Mouse (Mus musculus): Measurements from ENCODE around the gene Sergef. TPM values are rescaled to one million over a fixed set of nuclear protein-coding genes. Genes with fewer than 3 reads are reported as not detected.
"Not testable (repeated sequence)": the region's sequence is repeated elsewhere in the genome, so short reads cannot be mapped to it uniquely, and the experiment has no call there.

Sergef gene
- polyA plus RNA-seq, 1 experiment from 2014 or later: 10.7 TPM

DNA sequence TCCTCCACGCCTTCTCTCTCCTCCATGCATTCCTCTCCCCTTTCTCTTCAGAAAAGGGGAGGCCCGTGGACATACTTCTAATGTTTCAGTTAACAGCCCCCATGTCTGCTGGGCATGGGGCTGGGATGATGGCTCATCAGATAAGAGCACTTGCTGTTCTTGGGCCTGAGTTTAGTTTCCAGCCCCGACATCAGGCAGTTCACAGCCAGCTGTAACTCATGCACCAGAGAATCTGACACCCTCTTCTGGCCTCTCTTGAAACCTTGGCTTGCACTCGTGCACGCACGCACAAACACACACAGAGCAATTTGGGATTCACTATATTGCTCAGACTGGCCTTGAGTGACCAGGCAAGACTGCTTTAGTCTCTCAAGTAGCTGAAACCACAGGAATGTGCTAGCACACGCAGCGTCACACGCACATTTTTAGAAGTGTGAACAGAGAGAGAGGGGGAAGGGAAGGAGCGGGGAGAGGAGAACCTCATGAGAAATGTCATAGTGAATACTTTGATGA is 32.6 kb upstream of the Sergef start, which contains the start of gene Tph1:
Gene Tph1, minus strand, starts transcription at position 378 of the 513 bp plus-strand sequence.
- Histone ChIP-seq H3K36me3 (ENCODE audit: control insufficient read depth, insufficient read depth, low read length) (no peaks in the 10 kb centered on the region), H3K4me3 (ENCODE audit: control insufficient read depth in 1 of 2, insufficient read depth in 1 of 2, low read depth in 1 of 2, low read length in 2 of 2) (no peak within 1 kb of the TSS), H3K4me2 (ENCODE audit: low read length) (no peak within 1 kb of the TSS), H3K9ac (ENCODE audit: low read length) (no peak within 1 kb of the TSS), H3K4me1 (ENCODE audit: control insufficient read depth in 2 of 2, insufficient read depth in 2 of 2, low read length in 2 of 2) (peaks cover 0 to 5% of the 10 kb centered on the region in 2 experiments; a peak in 2 of 4 replicates), H3K27ac (replicated peaks in 1 of 2; ENCODE audit: control insufficient read depth in 1 of 2, insufficient read depth in 1 of 2, low read depth in 2 of 2, low read length in 2 of 2) (no peak within 1 kb of the TSS), H3K27me3 (ENCODE audit: control insufficient read depth, insufficient read depth, low read length) (peaks cover 18% of the 10 kb centered on the region), H3K9me3 (ENCODE audit: control insufficient read depth, low read length) (no peaks in the 10 kb centered on the region)
- 41% methylated on average over 10 of the region's 10 CpGs for whole genome bisulfite sequencing
- ATAC-seq (ENCODE audit: insufficient number of reproducible peaks, insufficient read depth, low FRiP score, low read depth): no peak

DNA sequence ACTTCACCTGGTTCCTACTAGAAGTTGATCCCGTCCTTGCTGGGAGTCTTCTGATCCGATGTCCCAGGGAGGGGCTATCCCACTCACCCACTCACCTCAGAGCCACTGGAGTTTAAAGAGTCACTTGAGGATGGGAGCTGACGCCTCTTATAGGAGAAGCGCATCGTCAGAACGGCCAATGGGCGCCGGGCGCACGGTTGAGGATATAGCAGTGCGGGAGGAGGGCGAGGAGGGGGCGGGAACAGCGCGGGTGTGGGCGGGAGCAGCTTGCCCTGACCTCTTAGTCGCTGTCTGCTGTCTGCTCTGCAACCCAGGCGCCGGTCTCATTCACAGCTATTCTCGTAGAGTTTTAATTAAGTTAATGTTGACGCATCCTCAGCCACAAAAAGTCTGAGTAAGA is 27.6 kb upstream of the Sergef start:
- H3K4me2 ChIP-seq (ENCODE audit: low read length): peak overlapping the region; percentile 44
- H3K27me3 ChIP-seq (ENCODE audit: control insufficient read depth, insufficient read depth, low read length): peaks cover 37% of the 10 kb centered on the region
- H3K27ac ChIP-seq (replicated peaks in 1 of 2; ENCODE audit: control insufficient read depth in 1 of 2, insufficient read depth in 1 of 2, low read depth in 2 of 2, low read length in 2 of 2): no peak overlapping the region
- H3K9ac ChIP-seq (ENCODE audit: low read length): no peak overlapping the region
- 2% methylated on average over 20 of the region's 21 CpGs for WGBS
- H3K9me3 ChIP-seq (ENCODE audit: control insufficient read depth, low read length): no peaks in the 10 kb centered on the region
- no peak for ATAC-seq (ENCODE audit: insufficient number of reproducible peaks, insufficient read depth, low FRiP score, low read depth)
- no peaks in the 10 kb centered on the region for H3K36me3 ChIP-seq (ENCODE audit: control insufficient read depth, insufficient read depth, low read length)
- peaks cover 0 to 6% of the 10 kb centered on the region in 2 experiments; a peak in 2 of 4 replicates for H3K4me1 ChIP-seq (ENCODE audit: control insufficient read depth in 2 of 2, insufficient read depth in 2 of 2, low read length in 2 of 2)
- no peak overlapping the region for H3K4me3 ChIP-seq (ENCODE audit: control insufficient read depth in 1 of 2, insufficient read depth in 1 of 2, low read depth in 1 of 2, low read length in 2 of 2)

DNA sequence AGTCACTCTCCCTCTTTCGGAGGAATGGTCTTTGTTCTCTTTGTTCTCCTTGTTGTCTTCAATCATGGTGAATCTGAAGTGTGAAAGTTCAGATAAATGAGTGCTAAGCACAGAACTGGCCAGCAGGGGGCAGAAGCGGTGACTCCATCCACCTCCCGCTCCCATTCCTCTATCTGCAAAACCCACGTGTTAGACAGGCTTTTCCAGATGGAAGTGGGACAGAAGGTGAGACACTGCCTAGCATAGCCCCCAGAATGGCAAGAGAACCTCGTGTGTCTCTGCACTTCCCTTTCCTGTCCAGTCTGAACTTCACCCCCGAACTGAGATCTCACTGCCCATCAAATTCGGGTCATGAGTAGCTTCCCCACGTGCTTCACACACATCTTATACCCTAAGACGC is 25.6 kb upstream of the Sergef start:
- no peak overlapping the region for H3K27ac ChIP-seq (replicated peaks in 1 of 2; ENCODE audit: control insufficient read depth in 1 of 2, insufficient read depth in 1 of 2, low read depth in 2 of 2, low read length in 2 of 2)
- ATAC-seq (ENCODE audit: insufficient number of reproducible peaks, insufficient read depth, low FRiP score, low read depth): no peak
- no peak overlapping the region for H3K4me3 ChIP-seq (ENCODE audit: control insufficient read depth in 1 of 2, insufficient read depth in 1 of 2, low read depth in 1 of 2, low read length in 2 of 2)
- peaks cover 0 to 6% of the 10 kb centered on the region in 2 experiments; a peak in 2 of 4 replicates for H3K4me1 ChIP-seq (ENCODE audit: control insufficient read depth in 2 of 2, insufficient read depth in 2 of 2, low read length in 2 of 2)
- no peaks in the 10 kb centered on the region for H3K36me3 ChIP-seq (ENCODE audit: control insufficient read depth, insufficient read depth, low read length)
- peaks cover 37% of the 10 kb centered on the region for H3K27me3 ChIP-seq (ENCODE audit: control insufficient read depth, insufficient read depth, low read length)
- 37% methylated on average over 9 of the region's 9 CpGs for WGBS
- H3K9ac ChIP-seq (ENCODE audit: low read length): no peak overlapping the region
- H3K4me2 ChIP-seq (ENCODE audit: low read length): no peak overlapping the region
- no peaks in the 10 kb centered on the region for H3K9me3 ChIP-seq (ENCODE audit: control insufficient read depth, low read length)

DNA sequence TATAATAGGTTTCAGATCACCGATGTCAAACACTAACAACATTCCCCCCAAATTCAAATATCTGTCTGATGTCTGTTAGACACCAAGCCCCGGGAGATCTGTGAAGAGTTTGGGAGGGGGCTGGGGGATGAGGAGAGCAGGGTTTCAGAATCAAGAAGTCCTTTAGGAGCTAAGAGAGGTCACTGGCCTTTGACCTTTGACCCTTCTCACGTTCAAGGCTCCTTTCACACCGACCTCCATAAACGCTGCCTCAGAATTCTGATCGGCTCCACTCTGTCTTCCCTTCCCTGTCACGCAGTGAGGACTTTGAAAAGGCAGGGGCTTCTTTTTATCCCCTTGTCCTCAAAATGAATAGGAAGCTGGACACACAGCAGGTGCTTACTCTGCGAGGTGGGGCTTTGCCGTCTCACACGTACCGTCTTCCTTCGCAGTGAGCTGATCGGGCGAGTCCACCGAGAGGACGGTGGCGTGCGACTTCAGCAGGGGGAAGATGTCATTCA is 22.0 kb upstream of the Sergef start:
- 61% methylated on average over 18 of the region's 18 CpGs for WGBS
- Histone ChIP-seq H3K4me1 (ENCODE audit: control insufficient read depth in 2 of 2, insufficient read depth in 2 of 2, low read length in 2 of 2) (no peaks in the 10 kb centered on the region), H3K4me2 (ENCODE audit: low read length) (no peak overlapping the region), H3K36me3 (ENCODE audit: control insufficient read depth, insufficient read depth, low read length) (no peaks in the 10 kb centered on the region), H3K27ac (replicated peaks in 1 of 2; ENCODE audit: control insufficient read depth in 1 of 2, insufficient read depth in 1 of 2, low read depth in 2 of 2, low read length in 2 of 2) (no peak overlapping the region), H3K9me3 (ENCODE audit: control insufficient read depth, low read length) (no peaks in the 10 kb centered on the region), H3K27me3 (ENCODE audit: control insufficient read depth, insufficient read depth, low read length) (peaks cover 15% of the 10 kb centered on the region), H3K4me3 (ENCODE audit: control insufficient read depth in 1 of 2, insufficient read depth in 1 of 2, low read depth in 1 of 2, low read length in 2 of 2) (no peak overlapping the region), H3K9ac (ENCODE audit: low read length) (no peak overlapping the region)
- no peak for ATAC-seq (ENCODE audit: insufficient number of reproducible peaks, insufficient read depth, low FRiP score, low read depth)

DNA sequence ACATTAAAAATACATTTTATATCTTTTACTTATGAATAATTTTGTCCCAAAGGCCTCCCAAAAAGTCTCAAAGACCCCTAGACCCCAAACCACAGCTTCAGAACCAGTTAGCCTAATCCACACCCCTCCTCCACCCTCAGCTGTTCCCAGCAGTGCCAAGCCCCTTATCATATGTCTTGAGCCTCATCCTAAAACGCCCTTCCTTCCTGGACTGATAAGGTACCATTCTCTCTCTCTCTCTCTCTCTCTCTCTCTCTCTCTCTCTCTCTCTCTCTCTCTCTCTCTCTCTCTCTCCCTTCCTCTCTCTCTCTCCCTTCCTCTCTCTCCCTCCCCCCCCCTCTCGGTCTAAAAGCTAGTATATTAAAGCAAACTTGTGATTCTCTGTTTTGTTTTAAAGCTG is 12.7 kb upstream of the Sergef start:
- 42% methylated on average over 2 of the region's 2 CpGs for WGBS
- no peaks in the 10 kb centered on the region for H3K9me3 ChIP-seq (ENCODE audit: control insufficient read depth, low read length)
- H3K27ac ChIP-seq (replicated peaks in 1 of 2; ENCODE audit: control insufficient read depth in 1 of 2, insufficient read depth in 1 of 2, low read depth in 2 of 2, low read length in 2 of 2): no peak overlapping the region
- 0 out of 2 replicates have a peak, but pooled peaks cover 7% of the 10 kb centered on the region for H3K27me3 ChIP-seq (ENCODE audit: control insufficient read depth, insufficient read depth, low read length)
- H3K36me3 ChIP-seq (ENCODE audit: control insufficient read depth, insufficient read depth, low read length): no peaks in the 10 kb centered on the region
- no peak for ATAC-seq (ENCODE audit: insufficient number of reproducible peaks, insufficient read depth, low FRiP score, low read depth)
- H3K4me3 ChIP-seq (ENCODE audit: control insufficient read depth in 1 of 2, insufficient read depth in 1 of 2, low read depth in 1 of 2, low read length in 2 of 2): no peak overlapping the region
- H3K4me2 ChIP-seq (ENCODE audit: low read length): no peak overlapping the region
- H3K9ac ChIP-seq (ENCODE audit: low read length): no peak overlapping the region
- no peaks in the 10 kb centered on the region for H3K4me1 ChIP-seq (ENCODE audit: control insufficient read depth in 2 of 2, insufficient read depth in 2 of 2, low read length in 2 of 2)

DNA sequence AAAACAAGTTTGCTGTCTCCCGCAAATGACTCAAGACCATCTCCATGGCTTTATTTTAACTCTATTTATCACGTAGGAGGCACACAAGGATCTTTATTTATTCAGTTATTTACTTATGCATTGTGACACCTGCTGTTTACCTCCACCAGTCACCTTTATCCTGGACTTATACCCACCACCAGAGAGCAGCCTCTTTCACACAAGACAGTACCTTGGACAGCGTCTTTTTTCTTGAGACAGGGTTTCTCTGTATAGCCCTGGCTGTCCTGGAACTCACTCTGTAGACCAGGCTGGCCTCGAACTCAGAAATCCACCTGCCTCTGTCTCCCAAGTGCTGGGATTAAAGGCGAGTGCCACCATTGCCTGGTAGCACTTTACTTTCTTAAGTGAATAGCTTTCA is 10.6 kb upstream of the Sergef start:
- not testable (repeated sequence) for H3K9me3 ChIP-seq (ENCODE audit: control insufficient read depth, low read length); H3K4me2 ChIP-seq (ENCODE audit: low read length); H3K4me1 ChIP-seq (ENCODE audit: control insufficient read depth in 2 of 2, insufficient read depth in 2 of 2, low read length in 2 of 2); H3K27ac ChIP-seq (replicated peaks in 1 of 2; ENCODE audit: control insufficient read depth in 1 of 2, insufficient read depth in 1 of 2, low read depth in 2 of 2, low read length in 2 of 2); H3K36me3 ChIP-seq (ENCODE audit: control insufficient read depth, insufficient read depth, low read length); H3K27me3 ChIP-seq (ENCODE audit: control insufficient read depth, insufficient read depth, low read length); H3K9ac ChIP-seq (ENCODE audit: low read length); ATAC-seq (ENCODE audit: insufficient number of reproducible peaks, insufficient read depth, low FRiP score, low read depth); H3K4me3 ChIP-seq (ENCODE audit: control insufficient read depth in 1 of 2, insufficient read depth in 1 of 2, low read depth in 1 of 2, low read length in 2 of 2)
- 43% methylated on average over 5 of the region's 5 CpGs for WGBS

DNA sequence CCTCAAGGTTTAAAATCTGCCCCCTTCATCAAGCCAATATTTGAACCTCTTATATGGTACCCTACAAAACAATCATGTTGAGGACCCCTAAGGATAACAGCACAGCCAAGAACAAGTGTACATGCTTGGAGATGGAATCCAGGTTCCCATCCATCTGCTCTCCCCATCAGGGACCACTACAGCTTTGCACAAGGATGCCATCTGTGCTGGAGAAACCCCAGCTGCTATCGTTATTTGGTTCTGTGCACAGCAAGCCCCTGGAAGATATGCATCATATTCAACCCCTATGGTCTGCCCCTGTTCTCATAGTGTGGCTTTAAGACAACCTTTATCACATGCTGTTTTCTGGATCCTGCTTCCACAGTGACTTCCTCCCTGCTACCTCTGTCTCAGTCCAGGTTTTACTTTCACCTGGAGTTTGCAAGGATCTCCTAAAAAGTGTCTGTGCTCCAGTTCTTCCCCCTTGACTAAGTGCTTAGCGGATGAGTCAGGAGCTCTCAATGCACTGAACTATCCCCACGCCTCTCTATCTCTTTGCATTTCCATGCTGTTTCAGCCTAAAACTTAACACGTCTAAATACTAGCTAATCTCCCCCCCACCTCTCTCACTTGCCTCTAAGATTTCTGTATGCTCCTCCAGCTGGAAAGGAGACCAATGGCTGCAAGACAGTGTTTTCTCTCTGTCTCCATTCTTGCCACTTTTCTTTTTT is 9.0 kb upstream of the Sergef start:
- Histone ChIP-seq H3K9me3 (ENCODE audit: control insufficient read depth, low read length) (no peaks in the 10 kb centered on the region), H3K9ac (ENCODE audit: low read length) (no peak overlapping the region), H3K4me2 (ENCODE audit: low read length) (no peak overlapping the region), H3K27ac (replicated peaks in 1 of 2; ENCODE audit: control insufficient read depth in 1 of 2, insufficient read depth in 1 of 2, low read depth in 2 of 2, low read length in 2 of 2) (no peak overlapping the region), H3K36me3 (ENCODE audit: control insufficient read depth, insufficient read depth, low read length) (no peaks in the 10 kb centered on the region), H3K4me1 (ENCODE audit: control insufficient read depth in 2 of 2, insufficient read depth in 2 of 2, low read length in 2 of 2) (no peaks in the 10 kb centered on the region), H3K4me3 (ENCODE audit: control insufficient read depth in 1 of 2, insufficient read depth in 1 of 2, low read depth in 1 of 2, low read length in 2 of 2) (no peak overlapping the region), H3K27me3 (ENCODE audit: control insufficient read depth, insufficient read depth, low read length) (no peaks in the 10 kb centered on the region)
- 60% methylated on average over 4 of the region's 4 CpGs for WGBS
- ATAC-seq (ENCODE audit: insufficient number of reproducible peaks, insufficient read depth, low FRiP score, low read depth): no peak

Data from heart, embryonic 14.5 days (tissue).